Mouse (Mus musculus): Measurements from ENCODE around the gene Olfr113. TPM values are rescaled to one million over a fixed set of nuclear protein-coding genes. Genes with fewer than 3 reads are reported as not detected.
"Not testable (repeated sequence)": the region's sequence is repeated elsewhere in the genome, so short reads cannot be mapped to it uniquely, and the experiment has no call there.

The Olfr113 gene
- polyA plus RNA-seq (2014; fragmentation: Nextera tagmentation; extraction: Ambion mirVana): not detected in 2 replicates

DNA sequence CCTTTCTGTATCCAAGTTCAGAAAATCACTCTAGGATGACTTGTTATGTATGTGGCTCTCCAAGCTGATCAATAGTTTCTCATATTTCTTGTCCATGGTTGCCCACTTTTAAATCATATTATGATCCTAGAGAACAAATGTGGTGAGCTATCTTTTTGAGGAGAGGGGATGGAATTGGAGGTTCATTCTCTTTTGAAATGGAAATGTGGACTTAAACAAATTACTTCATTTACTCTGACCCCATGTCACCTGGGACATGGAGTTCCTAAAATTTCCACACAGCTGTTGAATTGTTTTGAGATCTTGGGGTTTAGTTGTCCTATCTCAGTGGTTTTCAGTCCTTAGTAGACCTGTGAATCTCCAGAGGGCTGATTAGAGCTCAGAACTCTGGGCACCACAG lies at the start of gene Olfr113:
TSS of gene Olfr113 (minus strand) at position 101 of the 400 bp plus-strand sequence.
- no peaks in the 10 kb centered on the region for H3K36me3 ChIP-seq (ENCODE audit: control insufficient read depth, insufficient read depth, low read length)
- no peaks in the 10 kb centered on the region for H3K9me3 ChIP-seq (ENCODE audit: control insufficient read depth, low read length)
- H3K27ac ChIP-seq (ENCODE audit: low read depth, low read length): no peak within 1 kb of the TSS
- no peaks in the 10 kb centered on the region for H3K27me3 ChIP-seq (ENCODE audit: control insufficient read depth, insufficient read depth, low read length)
- H3K4me1 ChIP-seq (ENCODE audit: control insufficient read depth, insufficient read depth, low read length): no peaks in the 10 kb centered on the region
- H3K4me3 ChIP-seq (ENCODE audit: low read depth, low read length): no peak within 1 kb of the TSS
- no peak within 1 kb of the TSS for H3K9ac ChIP-seq (replicated peaks; ENCODE audit: low read depth, low read length)
- no peak within 1 kb of the TSS for H3K4me2 ChIP-seq (ENCODE audit: low read depth, low read length)
- ATAC-seq (ENCODE audit: low read depth): no peak

DNA sequence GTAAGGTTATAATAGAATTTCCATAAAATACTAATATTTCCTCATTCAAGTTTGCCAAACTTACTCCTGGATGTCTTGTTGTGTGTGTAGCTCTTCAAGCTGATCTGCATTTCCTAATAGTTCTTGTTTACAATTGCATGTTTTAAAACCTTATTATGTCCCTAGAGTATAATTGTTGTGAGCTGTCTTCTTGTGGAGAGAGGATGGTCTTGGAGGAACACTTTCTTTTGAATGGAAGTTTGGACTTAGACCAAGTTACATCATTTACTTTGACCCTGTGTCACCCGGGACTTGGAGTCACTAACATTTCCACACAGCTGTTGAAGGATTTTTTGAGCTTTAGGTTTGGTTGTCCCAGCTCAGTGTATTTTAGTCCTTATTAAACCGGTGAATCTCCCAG lies 49.5 kb upstream of the Olfr113 start, which contains the start of the genes Olfr115 and Olfr116:
TSS of gene Olfr115 (minus strand) at position 101 of the 400 bp plus-strand sequence.
TSS of gene Olfr116 (minus strand) at position 191 of the 400 bp plus-strand sequence.
- H3K9me3 ChIP-seq (ENCODE audit: control insufficient read depth, low read length): no peaks in the 10 kb centered on the region
- H3K36me3 ChIP-seq (ENCODE audit: control insufficient read depth, insufficient read depth, low read length): no peaks in the 10 kb centered on the region
- H3K27me3 ChIP-seq (ENCODE audit: control insufficient read depth, insufficient read depth, low read length): no peaks in the 10 kb centered on the region
- H3K4me1 ChIP-seq (ENCODE audit: control insufficient read depth, insufficient read depth, low read length): no peaks in the 10 kb centered on the region
- H3K9ac ChIP-seq (replicated peaks; ENCODE audit: low read depth, low read length): no peak within 1 kb of the TSS
- H3K27ac ChIP-seq (ENCODE audit: low read depth, low read length): no peak within 1 kb of the TSS
- H3K4me2 ChIP-seq (ENCODE audit: low read depth, low read length): no peak within 1 kb of the TSS
- no peak within 1 kb of the TSS for H3K4me3 ChIP-seq (ENCODE audit: low read depth, low read length)
- ATAC-seq (ENCODE audit: low read depth): no peak
- 86% methylated on average over 2 of the region's 2 CpGs for WGBS

DNA sequence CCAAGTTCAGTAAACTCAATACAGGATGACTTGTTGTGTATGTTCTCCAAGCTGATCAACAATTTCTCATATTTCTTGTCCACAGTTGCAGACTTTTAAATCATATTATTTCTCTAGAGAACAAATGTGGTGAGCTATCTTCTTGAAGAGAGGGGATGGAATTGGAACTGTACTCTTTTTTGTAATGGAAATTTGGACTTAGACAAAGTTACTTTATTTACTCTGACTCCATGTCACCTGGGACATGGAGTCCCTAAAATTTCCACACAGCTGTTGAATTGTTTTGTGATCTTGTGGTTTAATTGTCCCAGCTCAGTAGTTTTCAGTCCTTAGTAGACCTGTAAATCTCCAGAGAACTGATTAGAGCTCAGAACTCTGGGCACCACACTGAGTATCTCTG lies 15.2 kb upstream of the Olfr113 start, which contains the start of gene Olfr114:
TSS of gene Olfr114 (minus strand) at position 101 of the 400 bp plus-strand sequence.
- H3K9me3 ChIP-seq (ENCODE audit: control insufficient read depth, low read length): no peaks in the 10 kb centered on the region
- H3K9ac ChIP-seq (replicated peaks; ENCODE audit: low read depth, low read length): no peak within 1 kb of the TSS
- H3K4me3 ChIP-seq (ENCODE audit: low read depth, low read length): no peak within 1 kb of the TSS
- no peak within 1 kb of the TSS for H3K4me2 ChIP-seq (ENCODE audit: low read depth, low read length)
- no peaks in the 10 kb centered on the region for H3K27me3 ChIP-seq (ENCODE audit: control insufficient read depth, insufficient read depth, low read length)
- no peaks in the 10 kb centered on the region for H3K36me3 ChIP-seq (ENCODE audit: control insufficient read depth, insufficient read depth, low read length)
- no peak for ATAC-seq (ENCODE audit: low read depth)
- no peaks in the 10 kb centered on the region for H3K4me1 ChIP-seq (ENCODE audit: control insufficient read depth, insufficient read depth, low read length)
- no peak within 1 kb of the TSS for H3K27ac ChIP-seq (ENCODE audit: low read depth, low read length)

DNA sequence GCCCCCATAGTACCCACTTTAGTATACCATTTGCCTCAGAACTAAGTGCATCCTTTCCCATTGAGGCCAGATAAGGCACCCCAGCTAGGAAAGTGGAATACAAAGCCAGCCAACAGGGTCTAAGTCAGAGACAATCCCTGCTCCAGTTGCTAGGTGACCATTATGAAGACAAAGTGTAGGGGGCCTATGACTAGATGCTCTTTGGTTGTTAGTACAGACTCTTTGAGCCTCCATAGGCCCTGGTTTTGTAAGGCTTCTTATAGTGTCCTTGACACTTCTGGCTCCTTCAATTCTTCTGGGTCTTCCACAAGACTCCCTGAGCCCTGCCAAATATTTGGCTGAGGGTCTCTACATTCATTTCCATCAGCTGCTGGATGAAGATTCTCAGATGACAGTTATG lies 8.1 kb downstream of the Olfr113 start, which contains the start of gene Olfr112:
TSS of gene Olfr112 (minus strand) at position 101 of the 400 bp plus-strand sequence.
- Histone ChIP-seq H3K27ac (ENCODE audit: low read depth, low read length) (no peak within 1 kb of the TSS), H3K4me2 (ENCODE audit: low read depth, low read length) (no peak within 1 kb of the TSS), H3K4me1 (ENCODE audit: control insufficient read depth, insufficient read depth, low read length) (no peaks in the 10 kb centered on the region), H3K36me3 (ENCODE audit: control insufficient read depth, insufficient read depth, low read length) (no peaks in the 10 kb centered on the region), H3K9ac (replicated peaks; ENCODE audit: low read depth, low read length) (no peak within 1 kb of the TSS), H3K27me3 (ENCODE audit: control insufficient read depth, insufficient read depth, low read length) (no peaks in the 10 kb centered on the region), H3K4me3 (ENCODE audit: low read depth, low read length) (no peak within 1 kb of the TSS), H3K9me3 (ENCODE audit: control insufficient read depth, low read length) (no peaks in the 10 kb centered on the region)
- ATAC-seq (ENCODE audit: low read depth): no peak

DNA sequence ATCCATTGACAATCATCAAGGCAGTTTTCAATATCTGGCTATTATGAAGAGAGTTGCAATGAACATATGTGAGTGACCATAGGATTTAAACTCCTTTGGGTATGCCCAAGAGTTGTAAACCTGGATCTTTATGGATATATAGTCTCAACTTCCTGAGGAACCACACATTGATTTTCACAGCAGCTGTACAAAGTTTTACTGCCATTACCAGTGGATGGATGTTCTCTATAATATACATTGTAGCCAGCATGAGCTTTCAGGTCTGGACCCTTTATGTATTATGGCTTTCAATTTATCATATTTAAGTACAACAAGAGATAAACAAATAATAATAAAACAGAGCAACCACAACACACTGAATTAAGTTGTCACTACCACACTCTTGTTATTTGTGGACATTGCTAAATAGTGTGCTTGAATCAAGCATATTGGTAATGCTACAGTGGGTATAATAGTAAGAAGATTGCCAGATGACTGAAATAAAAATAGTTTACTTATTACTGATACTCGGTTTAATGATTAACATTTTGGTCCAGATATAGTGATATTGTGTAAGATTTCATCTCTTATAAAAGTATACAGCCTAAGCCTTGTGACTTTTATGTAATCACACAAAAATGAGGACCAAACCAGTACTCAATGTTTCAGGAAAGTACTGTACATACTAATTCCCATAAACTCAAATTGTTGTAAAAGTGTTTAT lies 18.4 kb downstream of the Olfr113 start:
- Histone ChIP-seq H3K27me3 (ENCODE audit: control insufficient read depth, insufficient read depth, low read length) (no peaks in the 10 kb centered on the region), H3K27ac (ENCODE audit: low read depth, low read length) (no peak overlapping the region), H3K9ac (replicated peaks; ENCODE audit: low read depth, low read length) (no peak overlapping the region), H3K4me3 (ENCODE audit: low read depth, low read length) (no peak overlapping the region), H3K36me3 (ENCODE audit: control insufficient read depth, insufficient read depth, low read length) (no peaks in the 10 kb centered on the region), H3K9me3 (ENCODE audit: control insufficient read depth, low read length) (no peaks in the 10 kb centered on the region), H3K4me1 (ENCODE audit: control insufficient read depth, insufficient read depth, low read length) (no peaks in the 10 kb centered on the region), H3K4me2 (ENCODE audit: low read depth, low read length) (no peak overlapping the region)
- ATAC-seq (ENCODE audit: low read depth): no peak
- 72% methylated on average over 1 of the region's 1 CpGs for WGBS

DNA sequence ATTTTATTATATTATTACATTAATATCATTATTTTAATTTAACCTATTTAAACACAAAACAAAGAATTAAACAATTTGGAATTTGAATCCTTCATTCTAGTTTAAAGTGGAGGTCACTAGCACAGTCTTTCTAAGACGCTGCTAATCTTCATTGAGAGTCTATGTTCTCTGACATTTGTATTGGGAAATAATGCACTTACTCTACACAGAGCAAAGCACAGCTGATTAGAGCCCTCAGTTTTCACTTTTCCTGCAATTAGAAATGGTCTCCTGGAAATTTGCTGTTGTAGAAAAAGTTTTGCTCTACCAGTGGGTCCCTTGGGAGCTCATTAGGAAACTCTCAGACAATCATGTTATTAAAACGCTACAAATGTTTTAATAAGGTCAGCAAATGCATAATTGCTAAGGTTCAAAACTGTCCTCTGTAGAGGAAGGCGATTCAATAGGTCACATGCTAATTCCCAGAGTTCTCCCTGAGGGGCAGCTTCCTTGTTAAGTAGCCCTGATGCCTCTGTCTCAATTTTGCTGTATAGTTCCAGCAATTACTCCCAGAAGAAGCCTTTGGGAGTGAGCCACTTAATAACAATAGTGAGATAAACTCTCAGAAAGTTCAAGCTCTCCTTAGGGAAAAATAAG lies 33.5 kb downstream of the Olfr113 start:
- Histone ChIP-seq H3K9me3 (ENCODE audit: control insufficient read depth, low read length) (no peaks in the 10 kb centered on the region), H3K36me3 (ENCODE audit: control insufficient read depth, insufficient read depth, low read length) (no peaks in the 10 kb centered on the region), H3K27ac (ENCODE audit: low read depth, low read length) (no peak overlapping the region), H3K9ac (replicated peaks; ENCODE audit: low read depth, low read length) (no peak overlapping the region), H3K4me2 (ENCODE audit: low read depth, low read length) (no peak overlapping the region), H3K27me3 (ENCODE audit: control insufficient read depth, insufficient read depth, low read length) (no peaks in the 10 kb centered on the region), H3K4me1 (ENCODE audit: control insufficient read depth, insufficient read depth, low read length) (no peaks in the 10 kb centered on the region), H3K4me3 (ENCODE audit: low read depth, low read length) (no peak overlapping the region)
- WGBS: 66% methylated on average over 3 of the region's 3 CpGs
- ATAC-seq (ENCODE audit: low read depth): no peak

DNA sequence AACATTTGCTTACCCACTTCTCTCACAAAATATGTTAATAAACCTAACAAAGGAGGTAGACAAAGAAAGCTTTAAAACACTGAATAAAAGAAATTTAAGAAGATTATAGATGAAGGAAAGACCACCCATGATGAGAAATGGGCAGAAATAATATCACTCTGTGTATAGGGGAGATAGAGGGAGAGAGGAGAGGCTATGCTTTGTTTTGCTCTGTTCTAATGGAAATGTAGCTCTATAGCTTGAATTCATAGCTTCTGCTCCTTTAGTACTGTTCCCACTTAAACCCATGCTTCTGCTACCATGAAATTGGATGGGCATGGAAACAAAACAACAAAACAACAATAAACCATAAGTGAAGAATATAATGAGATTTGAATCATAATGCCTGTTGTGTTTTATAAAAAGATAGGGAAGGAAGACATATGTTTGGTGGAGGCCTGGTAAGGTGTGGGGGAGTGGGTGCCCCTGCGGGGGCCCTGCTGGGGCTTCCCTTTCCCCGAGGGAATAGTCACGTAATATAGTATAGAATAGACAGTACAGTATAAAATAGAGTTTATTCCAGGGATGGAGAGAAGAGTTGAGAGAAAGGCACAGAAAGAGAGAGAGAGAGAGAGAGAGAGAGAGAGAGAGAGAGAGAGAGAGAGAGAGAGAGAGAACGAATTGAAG lies 35.9 kb downstream of the Olfr113 start:
- WGBS: 82% methylated on average over 4 of the region's 4 CpGs
- Histone ChIP-seq H3K36me3 (ENCODE audit: control insufficient read depth, insufficient read depth, low read length) (no peaks in the 10 kb centered on the region), H3K4me2 (ENCODE audit: low read depth, low read length) (no peak overlapping the region), H3K4me1 (ENCODE audit: control insufficient read depth, insufficient read depth, low read length) (no peaks in the 10 kb centered on the region), H3K27ac (ENCODE audit: low read depth, low read length) (no peak overlapping the region), H3K9ac (replicated peaks; ENCODE audit: low read depth, low read length) (no peak overlapping the region), H3K27me3 (ENCODE audit: control insufficient read depth, insufficient read depth, low read length) (no peaks in the 10 kb centered on the region), H3K9me3 (ENCODE audit: control insufficient read depth, low read length) (no peaks in the 10 kb centered on the region), H3K4me3 (ENCODE audit: low read depth, low read length) (no peak overlapping the region)
- no peak for ATAC-seq (ENCODE audit: low read depth)

DNA sequence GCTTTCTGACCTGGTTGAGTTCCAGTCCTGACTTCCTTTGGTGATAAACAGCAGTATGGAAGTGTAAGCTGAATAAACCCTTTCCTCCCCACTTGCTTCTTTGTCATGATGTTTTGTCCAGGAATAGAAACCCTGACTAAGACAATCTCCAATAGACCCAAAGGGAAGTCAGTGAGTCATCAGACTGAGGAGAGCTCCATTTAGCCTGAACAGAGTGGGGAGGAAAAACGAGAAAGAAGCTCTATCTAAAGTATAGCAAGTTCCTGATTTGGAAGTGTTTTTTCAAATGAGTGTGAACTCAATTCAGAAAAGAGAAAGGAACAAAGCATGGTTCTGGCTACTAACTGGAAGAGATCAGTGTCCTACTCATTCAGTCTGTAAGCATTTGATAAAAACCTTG lies 39.0 kb downstream of the Olfr113 start:
- ATAC-seq (ENCODE audit: low read depth); H3K4me3 ChIP-seq (ENCODE audit: low read depth, low read length); H3K4me2 ChIP-seq (ENCODE audit: low read depth, low read length); H3K9ac ChIP-seq (replicated peaks; ENCODE audit: low read depth, low read length); H3K4me1 ChIP-seq (ENCODE audit: control insufficient read depth, insufficient read depth, low read length); H3K36me3 ChIP-seq (ENCODE audit: control insufficient read depth, insufficient read depth, low read length); H3K9me3 ChIP-seq (ENCODE audit: control insufficient read depth, low read length); H3K27ac ChIP-seq (ENCODE audit: low read depth, low read length); H3K27me3 ChIP-seq (ENCODE audit: control insufficient read depth, insufficient read depth, low read length): not testable (repeated sequence)
- WGBS: 67% methylated on average over 1 of the region's 1 CpGs

DNA sequence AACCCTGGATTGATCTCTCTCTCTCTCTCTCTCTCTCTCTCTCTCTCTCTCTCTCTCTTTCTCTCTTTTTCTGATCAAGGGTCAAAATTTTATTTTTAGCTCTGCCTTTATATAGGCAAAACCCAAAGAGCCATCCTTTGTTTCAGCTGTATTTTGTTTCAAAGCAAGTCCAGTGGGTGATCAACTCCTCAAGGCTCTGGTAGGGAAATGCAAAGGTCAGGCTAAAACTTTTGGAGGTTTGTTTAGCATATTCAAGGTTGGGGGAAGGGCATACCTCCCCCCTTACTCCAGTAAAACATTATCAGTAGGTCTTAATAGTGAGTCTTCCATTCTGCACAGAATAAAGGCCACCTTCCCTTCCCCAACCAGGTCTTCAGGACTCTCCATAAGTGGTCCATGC lies 42.3 kb downstream of the Olfr113 start:
- H3K4me3 ChIP-seq (ENCODE audit: low read depth, low read length): no peak overlapping the region
- H3K27me3 ChIP-seq (ENCODE audit: control insufficient read depth, insufficient read depth, low read length): no peaks in the 10 kb centered on the region
- no peak for ATAC-seq (ENCODE audit: low read depth)
- H3K36me3 ChIP-seq (ENCODE audit: control insufficient read depth, insufficient read depth, low read length): no peaks in the 10 kb centered on the region
- H3K27ac ChIP-seq (ENCODE audit: low read depth, low read length): no peak overlapping the region
- no peaks in the 10 kb centered on the region for H3K9me3 ChIP-seq (ENCODE audit: control insufficient read depth, low read length)
- H3K4me2 ChIP-seq (ENCODE audit: low read depth, low read length): no peak overlapping the region
- H3K4me1 ChIP-seq (ENCODE audit: control insufficient read depth, insufficient read depth, low read length): no peaks in the 10 kb centered on the region
- no peak overlapping the region for H3K9ac ChIP-seq (replicated peaks; ENCODE audit: low read depth, low read length)

Measured in neural tube, embryonic 14.5 days (tissue).